ENCODE assay signal across 8 mouse cellular contexts in genomic region chr5:65535457-65536067, GRCm38 (mm10). TPM values are rescaled to one million over a fixed set of nuclear protein-coding genes. Genes with fewer than 3 reads are reported as not detected.
DNase-seq lines count a peak whose midpoint lies in the region; ATAC-seq and TF ChIP-seq lines count a peak whose summit lies in the region.

No protein-coding gene starts in this region.

- H3K4me3 ChIP-seq in intestine, postnatal 0 days (ENCODE audit: low read depth, low read length): no peak overlapping the region
- H3K4me3 ChIP-seq in intestine, embryonic 15.5 days (replicated peaks): no peak overlapping the region
- H3K4me3 ChIP-seq in E14TG2a.4 (replicated peaks; ENCODE audit: low read length): peak overlapping the region; percentile 95; the same call in 1 of the 2 replicates
- no peak overlapping the region for H3K4me3 ChIP-seq in heart, postnatal 0 days (ENCODE audit: low read depth, low read length)
- no peak overlapping the region for H3K4me3 ChIP-seq in stomach, postnatal 0 days (ENCODE audit: low read depth, low read length)

- H3K36me3 ChIP-seq in intestine, postnatal 0 days (ENCODE audit: control insufficient read depth, insufficient read depth): no peaks in the 10 kb centered on the region
- no peaks in the 10 kb centered on the region for H3K36me3 ChIP-seq in intestine, embryonic 15.5 days
- peaks cover 4% of the 10 kb centered on the region; the same call in 1 of the 2 replicates for H3K36me3 ChIP-seq in E14TG2a.4 (ENCODE audit: insufficient read depth, low read length)
- no peaks in the 10 kb centered on the region for H3K36me3 ChIP-seq in heart, postnatal 0 days (replicated peaks; ENCODE audit: control insufficient read depth, insufficient read depth, low read length)
- H3K36me3 ChIP-seq in stomach, postnatal 0 days (ENCODE audit: control insufficient read depth, insufficient read depth, low read length): no peaks in the 10 kb centered on the region

- peak; percentile 7 to 20 for DNase-seq in adrenal gland, postnatal 36 days
- peak; percentile 71 for DNase-seq in heart, postnatal 0 days (ENCODE audit: low spot score)
- peak; percentile 20 to 44 for DNase-seq in lung, adult 18-20 months
- DNase-seq in stomach, postnatal 0 days (ENCODE audit: low spot score): no peak
- DNase-seq in urinary bladder, postnatal 10 days (ENCODE audit: low spot score): no peak

- no peaks in the 10 kb centered on the region for H3K27me3 ChIP-seq in intestine, postnatal 0 days (replicated peaks; ENCODE audit: control insufficient read depth, insufficient read depth, low read length)
- no peaks in the 10 kb centered on the region for H3K27me3 ChIP-seq in intestine, embryonic 15.5 days (replicated peaks)
- H3K27me3 ChIP-seq in E14TG2a.4 (ENCODE audit: insufficient read depth, low read length): no peaks in the 10 kb centered on the region
- no peaks in the 10 kb centered on the region for H3K27me3 ChIP-seq in heart, postnatal 0 days (ENCODE audit: control insufficient read depth, insufficient read depth, low read length)
- H3K27me3 ChIP-seq in stomach, postnatal 0 days (ENCODE audit: control insufficient read depth, insufficient read depth, low read length): no peaks in the 10 kb centered on the region

- no peaks in the 10 kb centered on the region for H3K9me3 ChIP-seq in intestine, postnatal 0 days (ENCODE audit: control insufficient read depth)
- H3K9me3 ChIP-seq in intestine, embryonic 15.5 days: no peaks in the 10 kb centered on the region
- H3K9me3 ChIP-seq in E14TG2a.4 (ENCODE audit: low read length): no peaks in the 10 kb centered on the region
- H3K9me3 ChIP-seq in heart, postnatal 0 days (replicated peaks; ENCODE audit: control insufficient read depth, low read length): no peaks in the 10 kb centered on the region
- H3K9me3 ChIP-seq in stomach, postnatal 0 days (ENCODE audit: control insufficient read depth, low read length): no peaks in the 10 kb centered on the region

- WGBS in intestine, postnatal 0 days: 61% methylated on average over 5 of the region's 5 CpGs
- 70% methylated on average over 5 of the region's 5 CpGs for WGBS in intestine, embryonic 15.5 days
- 73% methylated on average over 5 of the region's 5 CpGs for WGBS in heart, postnatal 0 days
- 57% methylated on average over 5 of the region's 5 CpGs for WGBS in stomach, postnatal 0 days

- peak overlapping the region; percentile 78; the same call in 1 of the 2 replicates for H3K4me2 ChIP-seq in intestine, postnatal 0 days (replicated peaks; ENCODE audit: low read depth)
- no peak overlapping the region for H3K4me2 ChIP-seq in intestine, embryonic 15.5 days (replicated peaks)
- H3K4me2 ChIP-seq in heart, postnatal 0 days (ENCODE audit: low read depth, low read length): no peak overlapping the region
- H3K4me2 ChIP-seq in stomach, postnatal 0 days (replicated peaks; ENCODE audit: low read depth): no peak overlapping the region

- H3K27ac ChIP-seq in intestine, postnatal 0 days (ENCODE audit: low read depth, low read length): no peak overlapping the region
- H3K27ac ChIP-seq in intestine, embryonic 15.5 days: no peak overlapping the region
- no peak overlapping the region; the same call in 1 of the 2 replicates for H3K27ac ChIP-seq in heart, postnatal 0 days (ENCODE audit: low read depth)
- no peak overlapping the region for H3K27ac ChIP-seq in stomach, postnatal 0 days (replicated peaks)

- H3K4me1 ChIP-seq in intestine, postnatal 0 days (replicated peaks; ENCODE audit: control insufficient read depth, insufficient read depth, low read length): no peaks in the 10 kb centered on the region
- H3K4me1 ChIP-seq in intestine, embryonic 15.5 days (replicated peaks): 0 out of 2 replicates have a peak, but pooled peaks cover 3% of the 10 kb centered on the region
- peaks cover 68% of the 10 kb centered on the region for H3K4me1 ChIP-seq in E14TG2a.4 (replicated peaks; ENCODE audit: low read depth, low read length)
- peaks cover 15% of the 10 kb centered on the region for H3K4me1 ChIP-seq in heart, postnatal 0 days (ENCODE audit: control insufficient read depth, insufficient read depth)
- no peaks in the 10 kb centered on the region for H3K4me1 ChIP-seq in stomach, postnatal 0 days (replicated peaks; ENCODE audit: control insufficient read depth, insufficient read depth)

- TF ChIP-seq CTCF in intestine, postnatal 0 days (IDR thresholded peaks at IDR 0.05; ENCODE audit: low read depth): peak; percentile 68
- peak; percentile 81 for TF ChIP-seq CTCF in E14TG2a.4 (conservative IDR thresholded peaks at IDR 0.05; ENCODE audit: low read length)
- peak; percentile 57 for TF ChIP-seq CTCF in heart, postnatal 0 days (IDR thresholded peaks at IDR 0.05; ENCODE audit: low read depth)
- peak; percentile 75 for TF ChIP-seq CTCF in stomach, postnatal 0 days (IDR thresholded peaks at IDR 0.05; ENCODE audit: low read depth)

- ATAC-seq in intestine, postnatal 0 days: no peak
- no peak for ATAC-seq in intestine, embryonic 15.5 days
- no peak for ATAC-seq in heart, postnatal 0 days (ENCODE audit: insufficient read depth, low read depth)
- no peak for ATAC-seq in stomach, postnatal 0 days (ENCODE audit: low FRiP score, low TSS enrichment)

- H3K9ac ChIP-seq in intestine, postnatal 0 days (ENCODE audit: low read depth, low read length): no peak overlapping the region
- no peak overlapping the region for H3K9ac ChIP-seq in intestine, embryonic 15.5 days
- H3K9ac ChIP-seq in heart, postnatal 0 days (replicated peaks; ENCODE audit: low read depth, low read length): no peak overlapping the region
- no peak overlapping the region for H3K9ac ChIP-seq in stomach, postnatal 0 days (ENCODE audit: low read length)

- no peak for TF ChIP-seq EP300 in heart, postnatal 0 days (IDR thresholded peaks at IDR 0.05; ENCODE audit: low read depth)
- TF ChIP-seq EP300 in stomach, postnatal 0 days (optimal IDR thresholded peaks at IDR 0.05): no peak

RNA-seq across cellular contexts. Expression of gene Smim14, which starts 1.4 kb away (rescaled TPM):
- 250 and 257 TPM in 2 replicates for polyA plus RNA-seq in intestine, postnatal 0 days (2015; fragmentation: Nextera tagmentation; extraction: Ambion mirVana)
- 115 and 124 TPM in 2 replicates for polyA plus RNA-seq in intestine, embryonic 15.5 days (2015; fragmentation: Nextera tagmentation; extraction: Ambion mirVana)
- total RNA-seq in adrenal gland, postnatal 36 days (2021): 100 to 1,000 TPM; 155 to 187 TPM
- total RNA-seq in heart, postnatal 0 days (2014; rRNA removed; ENCODE audit: low replicate concordance): 122 and 156 TPM in 2 replicates
- polyA plus RNA-seq in heart, postnatal 0 days (2015; fragmentation: Nextera tagmentation; extraction: Ambion mirVana): 190 and 200 TPM in 2 replicates
- 355 and 360 TPM in 2 replicates for polyA plus RNA-seq in stomach, postnatal 0 days (2015; fragmentation: Nextera tagmentation; extraction: Ambion mirVana)

RNA-seq across cellular contexts. Expression of gene Ube2k, which starts 1.5 kb away (rescaled TPM):
- 102 and 111 TPM in 2 replicates for polyA plus RNA-seq in intestine, postnatal 0 days (2015; fragmentation: Nextera tagmentation; extraction: Ambion mirVana)
- 150 and 155 TPM in 2 replicates for polyA plus RNA-seq in intestine, embryonic 15.5 days (2015; fragmentation: Nextera tagmentation; extraction: Ambion mirVana)
- total RNA-seq in adrenal gland, postnatal 36 days (2021): 10 to 100 TPM; 87.3 to 96.5 TPM
- 19.5 and 21.2 TPM in 2 replicates for total RNA-seq in heart, postnatal 0 days (2014; rRNA removed; ENCODE audit: low replicate concordance)
- 125 and 132 TPM in 2 replicates for polyA plus RNA-seq in heart, postnatal 0 days (2015; fragmentation: Nextera tagmentation; extraction: Ambion mirVana)
- polyA plus RNA-seq in stomach, postnatal 0 days (2015; fragmentation: Nextera tagmentation; extraction: Ambion mirVana): 130 and 136 TPM in 2 replicates

RNA-seq across cellular contexts. Expression of gene Gm43552, which starts 42.9 kb away (rescaled TPM):
- not detected in 2 replicates for polyA plus RNA-seq in intestine, postnatal 0 days (2015; fragmentation: Nextera tagmentation; extraction: Ambion mirVana)
- not detected in 2 replicates for polyA plus RNA-seq in intestine, embryonic 15.5 days (2015; fragmentation: Nextera tagmentation; extraction: Ambion mirVana)
- 1 to 10 TPM in 1 of 2 experiments, not detected in 1; 6.0 TPM for total RNA-seq in adrenal gland, postnatal 36 days (2021)
- not detected in 2 replicates for total RNA-seq in heart, postnatal 0 days (2014; rRNA removed; ENCODE audit: low replicate concordance)
- not detected in 2 replicates for polyA plus RNA-seq in heart, postnatal 0 days (2015; fragmentation: Nextera tagmentation; extraction: Ambion mirVana)
- polyA plus RNA-seq in stomach, postnatal 0 days (2015; fragmentation: Nextera tagmentation; extraction: Ambion mirVana): not detected in 2 replicates

Comparison
In these comparisons a context has a peak if more than half of its experiments do, and no peak if none do; other contexts are left out.
1. DNase-seq: peak in adrenal gland, postnatal 36 days (2 of 2), heart, postnatal 0 days (single experiment) and lung, adult 18-20 months (2 of 2); none in stomach, postnatal 0 days (single experiment) and urinary bladder, postnatal 10 days (single experiment).
2. Peak in every context shown above with its lines, with median percentiles within 50 percentile points of each other: CTCF ChIP-seq.